In the genomic region with DNA sequence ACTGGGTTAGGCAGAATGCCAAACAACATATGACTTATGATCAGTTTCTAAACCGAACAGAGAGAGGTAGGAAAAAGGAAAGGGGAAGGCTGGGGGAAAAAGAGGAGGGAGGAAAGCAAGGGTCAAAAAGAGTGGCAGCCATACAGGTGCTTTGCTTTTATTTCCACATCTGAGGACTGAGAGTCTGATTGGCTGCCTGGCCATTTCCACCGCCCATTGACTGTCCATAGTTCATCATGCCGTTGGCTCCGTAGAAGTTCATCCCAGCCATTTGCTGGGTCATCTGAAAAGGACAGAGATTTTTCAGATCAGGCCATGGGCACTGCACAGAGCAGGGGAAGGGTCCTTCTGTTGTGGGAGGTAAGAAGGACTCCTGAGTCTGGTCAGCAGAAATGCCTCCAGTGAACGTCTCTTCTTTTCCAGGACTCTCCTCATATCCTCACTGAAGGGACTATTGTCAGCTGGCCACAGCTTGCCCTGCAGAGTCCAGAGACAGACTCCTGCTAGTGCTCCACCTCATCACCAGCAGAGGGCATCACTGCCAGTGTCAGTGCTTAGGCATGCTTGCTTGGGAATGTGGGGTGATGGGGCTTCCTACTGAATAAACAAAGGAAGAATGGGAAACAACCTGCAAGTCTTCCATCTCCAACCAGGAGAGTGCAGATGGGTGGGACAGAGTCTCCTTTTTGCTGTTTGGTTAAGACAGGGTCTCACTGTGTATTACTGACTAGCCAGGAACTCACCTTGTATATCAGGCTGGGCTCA, we compare ENCODE assay signal across 9 mouse cellular contexts. TPM values are rescaled to one million over a fixed set of nuclear protein-coding genes. Genes with fewer than 3 reads are reported as not detected.
DNase-seq lines count a peak whose midpoint lies in the region; ATAC-seq and TF ChIP-seq lines count a peak whose summit lies in the region.
"Had no signal": no experiment of that assay in that cellular context is flagged by ENCODE, and none has a peak within 500 bp of the region (broad histone marks: within the 10 kb centered on the region; RNA-seq: fewer than 3 reads in every experiment).

No protein-coding gene starts in this region.

- no peak for ATAC-seq in kidney, embryonic 14.5 days (ENCODE audit: low FRiP score, low TSS enrichment)
- ATAC-seq in hindbrain, embryonic 15.5 days (ENCODE audit: low FRiP score, low read depth): 0 out of 2 replicates have a peak, but pooled peaks have one; percentile 45
- no peak for ATAC-seq in lung, embryonic 14.5 days (ENCODE audit: insufficient read depth)
- ATAC-seq in intestine, embryonic 15.5 days: no peak

- H3K9ac ChIP-seq in kidney, embryonic 14.5 days (ENCODE audit: low read depth, low read length): no peak overlapping the region
- no peak overlapping the region for H3K9ac ChIP-seq in hindbrain, embryonic 15.5 days
- H3K9ac ChIP-seq in lung, embryonic 14.5 days: no peak overlapping the region
- no peak overlapping the region for H3K9ac ChIP-seq in intestine, embryonic 15.5 days
- H3K9ac ChIP-seq: stomach, embryonic 15.5 days had no signal

- peak; percentile 56 for DNase-seq in kidney, adult 9 months
- DNase-seq in MN1 (ENCODE audit: low spot score): peak; percentile 6
- peak; percentile 73 for DNase-seq in brain, adult 2 months (ENCODE audit: low read depth, low spot score)
- peak; percentile 37 for DNase-seq in lung, embryonic 14.5 days
- DNase-seq in spleen, postnatal 36 days (ENCODE audit: low spot score in 2 of 2): peak; percentile 25 to 38

- H3K36me3 ChIP-seq in kidney, embryonic 14.5 days (ENCODE audit: control insufficient read depth, insufficient read depth, low read length): peaks cover 31% of the 10 kb centered on the region
- H3K36me3 ChIP-seq in hindbrain, embryonic 15.5 days: peaks cover 57% of the 10 kb centered on the region
- H3K36me3 ChIP-seq in lung, embryonic 14.5 days (ENCODE audit: insufficient read depth): peaks cover 46% of the 10 kb centered on the region
- peaks cover 5% of the 10 kb centered on the region; the same call in 1 of the 2 replicates for H3K36me3 ChIP-seq in intestine, embryonic 15.5 days

- no peak overlapping the region for H3K27ac ChIP-seq in kidney, embryonic 14.5 days (ENCODE audit: low read depth, low read length)
- H3K27ac ChIP-seq in hindbrain, embryonic 15.5 days (replicated peaks): no peak overlapping the region
- no peak overlapping the region for H3K27ac ChIP-seq in lung, embryonic 14.5 days (ENCODE audit: low read depth)
- H3K27ac ChIP-seq in intestine, embryonic 15.5 days: no peak overlapping the region
- H3K27ac ChIP-seq: stomach, embryonic 15.5 days had no signal

- no peak overlapping the region for H3K4me2 ChIP-seq in kidney, embryonic 14.5 days (replicated peaks; ENCODE audit: low read depth, low read length)
- no peak overlapping the region for H3K4me2 ChIP-seq in hindbrain, embryonic 15.5 days
- no peak overlapping the region for H3K4me2 ChIP-seq in lung, embryonic 14.5 days
- H3K4me2 ChIP-seq in intestine, embryonic 15.5 days (replicated peaks): no peak overlapping the region
- H3K4me2 ChIP-seq: stomach, embryonic 15.5 days had no signal

- no peak overlapping the region for H3K4me3 ChIP-seq in kidney, embryonic 14.5 days (ENCODE audit: low read length)
- H3K4me3 ChIP-seq in hindbrain, embryonic 15.5 days: no peak overlapping the region
- no peak overlapping the region for H3K4me3 ChIP-seq in lung, embryonic 14.5 days (ENCODE audit: low read depth, low read length)
- no peak overlapping the region for H3K4me3 ChIP-seq in intestine, embryonic 15.5 days (replicated peaks)
- H3K4me3 ChIP-seq: stomach, embryonic 15.5 days had no signal

- WGBS in kidney, embryonic 14.5 days: 76% methylated on average over 5 of the region's 5 CpGs
- WGBS in hindbrain, embryonic 15.5 days: 92% methylated on average over 5 of the region's 5 CpGs
- WGBS in lung, embryonic 14.5 days: 69% methylated on average over 5 of the region's 5 CpGs
- 80% methylated on average over 5 of the region's 5 CpGs for WGBS in intestine, embryonic 15.5 days

- peak; percentile 59 for TF ChIP-seq CTCF in lung, embryonic 14.5 days (IDR thresholded peaks at IDR 0.05; ENCODE audit: low read depth)

- no peaks in the 10 kb centered on the region for H3K9me3 ChIP-seq in kidney, embryonic 14.5 days (ENCODE audit: control insufficient read depth, low read length)
- no peaks in the 10 kb centered on the region for H3K9me3 ChIP-seq in hindbrain, embryonic 15.5 days
- H3K9me3 ChIP-seq in lung, embryonic 14.5 days (ENCODE audit: low read depth, low read length): no peaks in the 10 kb centered on the region
- no peaks in the 10 kb centered on the region for H3K9me3 ChIP-seq in intestine, embryonic 15.5 days
- H3K9me3 ChIP-seq: stomach, embryonic 15.5 days had no signal

- H3K27me3 ChIP-seq in kidney, embryonic 14.5 days (ENCODE audit: control insufficient read depth, insufficient read depth, low read length): no peaks in the 10 kb centered on the region
- no peaks in the 10 kb centered on the region for H3K27me3 ChIP-seq in hindbrain, embryonic 15.5 days
- no peaks in the 10 kb centered on the region for H3K27me3 ChIP-seq in lung, embryonic 14.5 days (ENCODE audit: insufficient read depth, low read length)
- H3K27me3 ChIP-seq in intestine, embryonic 15.5 days (replicated peaks): no peaks in the 10 kb centered on the region
- H3K27me3 ChIP-seq: stomach, embryonic 15.5 days had no signal

- H3K4me1 ChIP-seq in kidney, embryonic 14.5 days (ENCODE audit: control insufficient read depth, insufficient read depth, low read length): no peaks in the 10 kb centered on the region
- H3K4me1 ChIP-seq in hindbrain, embryonic 15.5 days (replicated peaks): no peaks in the 10 kb centered on the region
- H3K4me1 ChIP-seq in lung, embryonic 14.5 days (ENCODE audit: insufficient read depth): no peaks in the 10 kb centered on the region
- H3K4me1 ChIP-seq in intestine, embryonic 15.5 days (replicated peaks): no peaks in the 10 kb centered on the region
- H3K4me1 ChIP-seq: stomach, embryonic 15.5 days had no signal

RNA-seq across cellular contexts. Expression of a gene that starts 18.1 kb away (rescaled TPM):
- polyA plus RNA-seq in kidney, embryonic 14.5 days (2014; fragmentation: Nextera tagmentation; extraction: Ambion mirVana): 9.0 and 9.9 TPM in 2 replicates
- 6.8 and 7.9 TPM in 2 replicates for polyA plus RNA-seq in hindbrain, embryonic 15.5 days (2015; fragmentation: Nextera tagmentation; extraction: Ambion mirVana)
- polyA plus RNA-seq in lung, embryonic 14.5 days (2014; fragmentation: Nextera tagmentation; extraction: Ambion mirVana): 7.8 and 9.4 TPM in 2 replicates
- polyA plus RNA-seq in intestine, embryonic 15.5 days (2015; fragmentation: Nextera tagmentation; extraction: Ambion mirVana): 6.0 and 6.3 TPM in 2 replicates

RNA-seq across cellular contexts. Expression of a gene that starts 44.7 kb away (rescaled TPM):
- polyA plus RNA-seq in kidney, embryonic 14.5 days (2014; fragmentation: Nextera tagmentation; extraction: Ambion mirVana): 25.9 and 29.0 TPM in 2 replicates
- 30.2 and 30.7 TPM in 2 replicates for polyA plus RNA-seq in hindbrain, embryonic 15.5 days (2015; fragmentation: Nextera tagmentation; extraction: Ambion mirVana)
- 24.3 and 25.1 TPM in 2 replicates for polyA plus RNA-seq in lung, embryonic 14.5 days (2014; fragmentation: Nextera tagmentation; extraction: Ambion mirVana)
- polyA plus RNA-seq in intestine, embryonic 15.5 days (2015; fragmentation: Nextera tagmentation; extraction: Ambion mirVana): 23.8 and 25.3 TPM in 2 replicates

RNA-seq across cellular contexts. Expression of a gene that starts 47.5 kb away (rescaled TPM):
- polyA plus RNA-seq in kidney, embryonic 14.5 days (2014; fragmentation: Nextera tagmentation; extraction: Ambion mirVana): 13.5 and 20.2 TPM in 2 replicates
- polyA plus RNA-seq in hindbrain, embryonic 15.5 days (2015; fragmentation: Nextera tagmentation; extraction: Ambion mirVana): 42.1 and 48.4 TPM in 2 replicates
- polyA plus RNA-seq in lung, embryonic 14.5 days (2014; fragmentation: Nextera tagmentation; extraction: Ambion mirVana): 19.2 and 19.7 TPM in 2 replicates
- polyA plus RNA-seq in intestine, embryonic 15.5 days (2015; fragmentation: Nextera tagmentation; extraction: Ambion mirVana): 15.1 and 16.1 TPM in 2 replicates

Comparison
In these comparisons a context has a peak if more than half of its experiments do, and no peak if none do; other contexts are left out.
1. DNase-seq: peak in every context shown above with its lines; median percentile 73 in brain, adult 2 months; 56 in kidney, adult 9 months; 37 in lung, embryonic 14.5 days; 32 in spleen, postnatal 36 days; 6 in MN1.